Mouse (Mus musculus): ENCODE results near the gene Mical3.
"Not testable (repeated sequence)": the region's sequence is repeated elsewhere in the genome, so short reads cannot be mapped to it uniquely, and the experiment has no call there.

DNA sequence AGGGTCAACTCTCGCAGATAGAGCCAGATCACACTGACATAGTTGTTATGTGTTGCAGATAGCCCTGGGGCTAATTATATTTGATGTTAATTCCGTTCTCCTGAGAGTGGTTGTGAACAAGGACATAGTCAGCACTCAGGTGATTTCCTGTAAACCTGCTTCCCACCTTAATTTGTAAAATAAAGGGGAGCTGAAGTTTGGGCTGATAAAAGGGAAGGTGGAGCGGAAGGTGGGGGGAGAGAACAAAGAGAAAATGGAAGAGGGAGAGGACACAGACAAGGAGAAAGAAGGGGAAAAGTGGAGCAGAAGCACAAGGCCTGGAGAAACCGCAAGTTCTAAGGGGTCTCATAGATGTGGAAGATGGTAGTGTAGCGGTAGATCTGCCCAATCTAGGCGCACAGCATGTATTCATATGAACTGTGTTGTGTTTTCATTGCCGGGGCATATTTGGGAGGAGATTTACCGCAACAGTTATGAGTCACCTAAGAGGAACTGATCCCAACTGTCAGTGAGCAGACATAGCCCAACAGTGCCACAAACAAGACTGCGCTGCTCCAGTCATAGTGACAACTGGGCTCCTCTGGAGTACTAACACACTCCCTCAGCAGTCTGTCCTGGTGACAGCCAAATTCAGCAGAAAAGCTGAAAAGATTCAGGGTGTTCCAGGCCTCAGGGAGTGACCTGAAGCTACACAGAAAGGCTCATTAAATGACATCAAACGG lies 222.8 kb downstream of the Mical3 start:
- TF ChIP-seq MYOD1 (IDR thresholded peaks at IDR 0.05; ENCODE audit: control insufficient read depth, insufficient read length, low read depth); MYOG (IDR thresholded peaks at IDR 0.05; ENCODE audit: control insufficient read depth, extremely low read depth, insufficient read length); CTCF (IDR thresholded peaks at IDR 0.05; ENCODE audit: control insufficient read depth, insufficient read depth, insufficient read length); USF1 (IDR thresholded peaks at IDR 0.05; ENCODE audit: low read depth); CEBPB (IDR thresholded peaks at IDR 0.05; ENCODE audit: low read depth): not testable (repeated sequence)

Measured in C2C12 (cell line).